In the genomic region with DNA sequence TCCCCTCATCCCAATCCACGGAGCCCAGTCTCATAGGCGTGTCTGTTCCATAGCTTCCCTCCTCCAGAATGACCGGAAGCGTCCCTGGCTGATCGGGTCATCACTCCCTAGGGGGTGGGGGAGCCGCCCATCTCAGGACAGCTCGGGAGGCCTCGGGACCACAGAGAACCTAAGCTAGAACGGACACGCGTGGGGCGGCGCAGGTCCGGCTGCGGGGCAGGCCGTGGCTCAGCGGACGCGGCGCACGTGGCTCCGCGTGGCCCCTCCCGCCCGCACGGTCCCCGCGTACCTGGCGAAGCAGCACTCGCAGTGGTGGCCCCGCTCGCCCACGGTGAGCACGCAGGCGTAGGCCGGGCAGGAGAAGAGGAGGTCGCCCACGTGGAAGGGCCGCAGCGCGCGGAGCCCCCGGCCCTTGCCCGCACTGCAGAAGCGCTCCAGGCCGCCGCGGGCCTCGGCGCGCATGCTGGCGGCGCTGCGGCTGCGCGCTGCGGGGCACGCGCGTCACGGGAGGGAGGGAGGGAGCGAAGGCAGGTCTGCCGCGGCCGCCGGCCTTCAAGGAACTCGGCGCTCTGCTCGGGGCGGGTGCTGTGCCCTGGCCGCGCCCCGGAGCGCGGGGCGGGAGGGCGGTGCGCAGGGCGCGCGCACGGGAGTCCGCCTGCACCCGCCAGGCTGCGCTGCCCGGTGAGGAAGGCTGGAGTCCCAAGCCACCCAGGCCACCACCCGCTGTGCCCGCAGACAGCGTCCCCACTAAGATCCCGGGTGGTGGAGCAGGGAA, we compare ENCODE assay signal across 7 mouse cellular contexts. TPM values are rescaled to one million over a fixed set of nuclear protein-coding genes. Genes with fewer than 3 reads are reported as not detected.
DNase-seq lines count a peak whose midpoint lies in the region; ATAC-seq lines count a peak whose summit lies in the region.

Gene Smyd2 (minus strand): TSS at position 546 of the 775 bp plus-strand sequence.

- H3K27ac ChIP-seq in intestine, embryonic 15.5 days: peak within 1 kb of the TSS; percentile 68; the same call in 1 of the 2 replicates

- H3K4me3 ChIP-seq in intestine, embryonic 15.5 days (replicated peaks): peak within 1 kb of the TSS; percentile 91

- H3K9me3 ChIP-seq in intestine, embryonic 15.5 days: no peaks in the 10 kb centered on the region

- peak within 1 kb of the TSS; percentile 88 for H3K9ac ChIP-seq in intestine, embryonic 15.5 days

- ATAC-seq in intestine, embryonic 15.5 days: peak; percentile 95

- peak within 1 kb of the TSS; percentile 87 for H3K4me2 ChIP-seq in intestine, embryonic 15.5 days (replicated peaks)

- no peaks in the 10 kb centered on the region for H3K27me3 ChIP-seq in intestine, embryonic 15.5 days (replicated peaks)

- intact Hi-C loops in left cerebral cortex, postnatal 36 days (cut with DNase I): no loop called here

- WGBS in intestine, embryonic 15.5 days: under 1% methylated on average over 68 of the region's 90 CpGs

- H3K4me1 ChIP-seq in intestine, embryonic 15.5 days (replicated peaks): peaks cover 12% of the 10 kb centered on the region

- DNase-seq in adrenal gland, postnatal 10 days: peak; percentile 87
- DNase-seq in embryo, embryonic 11.5 days (ENCODE audit: low read depth, low spot score): peak; percentile 61
- DNase-seq in gastrocnemius, postnatal 4 days (ENCODE audit: low spot score in 2 of 2): peak; percentile 57 to 67
- peak; percentile 66 to 84 for DNase-seq in left cerebral cortex, postnatal 36 days (ENCODE audit: low spot score in 2 of 2)
- DNase-seq in mesoderm, embryonic 11.5 days (ENCODE audit: low read depth, low spot score): peak; percentile 85
- peak; percentile 85 for DNase-seq in skeletal muscle tissue, adult 2 months (ENCODE audit: low read depth, low spot score)

- H3K36me3 ChIP-seq in intestine, embryonic 15.5 days: no peaks in the 10 kb centered on the region

RNA-seq across cellular contexts. Expression of gene Smyd2, which starts in this region (rescaled TPM):
- total RNA-seq in adrenal gland, postnatal 10 days (2021): 10 to 100 TPM; 71.2 to 81.6 TPM
- total RNA-seq in gastrocnemius, postnatal 4 days (2021): 100 to 1,000 TPM; 144 to 145 TPM
- 101 and 112 TPM in 2 replicates for polyA plus RNA-seq in intestine, embryonic 15.5 days (2015; fragmentation: Nextera tagmentation; extraction: Ambion mirVana)
- total RNA-seq in left cerebral cortex, postnatal 36 days (2021): 100 to 1,000 TPM in 1 of 2 experiments, 10 to 100 TPM in 1; 95.7 to 112 TPM

Comparison
In these comparisons a context has a peak if more than half of its experiments do, and no peak if none do; other contexts are left out.
1. Peak in every context shown above with its lines: DNase-seq, ATAC-seq, H3K4me3 ChIP-seq and H3K27ac ChIP-seq.